Mouse (Mus musculus) right cerebral cortex, postnatal 25 days (tissue): Measurements from ENCODE around the gene Nfib.

Experiments
- DNase-seq: peaks from one replicate; pipeline ENCODE4 v3.0.0; 2022

The Nfib gene

DNA sequence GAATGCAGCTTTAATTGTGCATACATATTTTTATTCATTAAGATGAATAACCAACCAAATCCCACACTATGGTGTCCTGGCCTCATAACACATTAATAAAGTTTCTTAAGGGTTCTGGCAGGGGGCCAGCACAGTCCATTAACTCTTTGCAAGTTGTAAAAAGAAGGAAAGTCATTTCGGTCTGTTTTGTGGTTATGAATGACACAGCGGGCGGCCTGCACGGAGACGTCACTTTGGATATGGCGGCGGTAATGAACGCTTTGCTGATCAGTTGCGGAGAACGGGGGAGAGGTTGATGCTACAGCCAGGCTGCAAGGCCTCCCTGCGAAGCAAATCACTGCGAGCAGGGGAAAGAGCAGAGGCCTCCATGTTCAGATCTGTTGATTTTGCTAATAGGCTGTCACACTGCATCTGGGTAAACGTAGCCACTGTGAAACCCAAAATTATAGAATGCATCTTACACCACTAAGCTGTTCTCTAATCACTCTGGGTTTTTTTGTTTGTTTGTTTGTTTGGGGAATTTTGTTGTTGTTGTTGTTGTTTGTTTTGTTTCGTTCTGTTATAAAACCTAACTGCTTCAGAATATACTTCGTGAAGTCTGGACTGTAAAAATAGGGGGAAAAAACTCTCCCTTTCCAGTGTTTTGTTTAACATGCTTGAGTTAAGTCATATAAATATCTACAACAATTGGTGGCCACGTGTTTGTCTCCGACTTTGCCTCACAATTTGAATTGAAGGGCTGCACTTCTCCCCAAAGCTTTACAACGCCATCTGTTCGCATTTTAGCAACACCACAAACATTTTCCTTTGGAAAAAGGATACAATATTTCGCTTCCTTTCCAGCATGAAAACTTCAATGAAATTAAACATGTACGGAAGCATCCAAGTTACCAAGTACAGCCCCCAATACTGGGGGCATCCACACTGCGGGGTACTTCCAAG is 296.8 kb downstream of the Nfib start:
- no peak for DNase-seq

DNA sequence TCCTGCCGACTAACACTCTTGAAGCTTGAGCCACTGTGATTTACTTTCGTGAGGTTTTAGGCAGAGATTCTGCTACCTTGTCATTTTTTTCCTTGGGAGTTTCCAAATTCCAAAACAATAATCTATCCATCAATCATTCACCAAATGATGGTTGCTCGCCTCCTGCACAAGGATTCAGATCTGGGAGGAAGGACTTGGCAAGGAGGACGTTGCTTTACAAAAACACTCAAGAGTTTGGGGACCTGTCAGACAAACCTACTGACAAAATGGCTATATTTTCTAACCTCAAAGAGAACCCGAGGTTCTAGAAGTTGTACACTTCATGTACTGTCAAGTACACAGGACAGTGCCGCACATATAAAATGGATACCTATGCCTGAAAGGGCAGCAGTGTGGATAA is 299.0 kb downstream of the Nfib start:
- no peak for DNase-seq

DNA sequence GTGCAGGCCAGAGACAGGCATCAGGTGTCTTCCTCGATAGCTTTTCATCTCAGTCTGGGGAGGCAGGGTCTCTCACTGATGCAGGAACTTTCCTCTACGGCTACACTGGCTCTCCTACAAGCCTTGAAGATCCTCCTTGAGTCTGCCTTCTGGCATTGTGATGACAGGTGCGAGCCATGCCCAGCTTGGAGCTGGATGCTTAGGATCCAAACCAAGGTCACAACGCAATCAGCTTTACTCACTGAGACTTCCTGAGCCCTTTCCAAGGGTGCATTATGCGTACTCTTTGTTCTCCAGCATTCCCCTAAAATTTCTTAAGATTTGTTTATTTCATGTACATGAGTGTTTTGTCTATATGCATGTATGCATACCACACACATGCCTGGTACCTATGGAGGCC is 299.8 kb downstream of the Nfib start:
- DNase-seq: no peak

DNA sequence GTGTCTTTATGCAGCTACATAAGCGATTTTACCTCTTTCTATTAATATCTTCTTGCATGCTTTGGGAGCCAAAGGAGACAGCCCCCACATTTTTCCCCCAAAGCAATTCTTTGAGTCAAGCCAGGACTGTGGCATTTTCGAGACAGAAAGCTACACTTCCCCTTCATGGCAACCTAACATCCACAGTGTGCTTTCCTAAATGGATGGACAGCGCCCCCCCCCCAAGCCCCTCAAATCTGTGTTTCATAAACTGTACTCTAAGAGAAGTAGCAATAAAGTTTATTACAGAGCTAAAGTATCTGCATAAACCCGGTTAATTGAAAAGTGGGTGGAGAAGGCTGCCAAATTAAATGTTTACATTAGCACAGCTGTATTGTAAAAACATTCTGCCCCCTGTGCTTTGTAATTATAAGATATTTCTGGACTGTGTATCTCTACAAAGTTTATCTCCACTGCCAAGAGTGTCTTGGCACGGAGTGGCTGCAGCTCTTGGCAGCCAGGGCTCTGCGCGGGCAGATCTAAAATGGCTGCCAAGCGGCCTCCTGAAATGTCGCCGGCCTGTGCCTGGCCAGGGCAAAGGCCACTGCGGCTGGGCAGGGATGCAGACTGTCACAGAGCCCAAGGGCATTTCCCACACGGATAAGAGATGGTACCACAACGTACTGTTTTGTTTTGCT is 301.4 kb downstream of the Nfib start:
- peak; percentile 51 for DNase-seq

DNA sequence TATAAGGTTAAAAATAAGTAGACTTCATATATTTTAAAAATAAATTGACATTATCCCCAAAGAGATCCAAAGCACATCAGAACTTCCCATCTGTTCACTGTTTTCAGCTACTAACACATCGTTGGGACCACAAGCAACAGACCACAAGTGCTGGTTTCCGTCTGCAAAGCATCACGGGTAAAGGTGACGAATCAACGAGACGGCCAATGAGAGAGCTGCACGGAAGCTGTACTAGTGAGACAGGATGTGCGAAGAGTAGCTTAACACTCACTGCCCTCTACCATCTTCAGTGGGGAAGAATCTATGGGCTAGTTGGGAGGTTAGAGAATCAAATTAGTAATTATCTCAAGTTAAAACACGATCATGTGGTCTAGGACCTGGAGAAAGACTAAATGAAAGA is 302.9 kb downstream of the Nfib start:
- no peak for DNase-seq

DNA sequence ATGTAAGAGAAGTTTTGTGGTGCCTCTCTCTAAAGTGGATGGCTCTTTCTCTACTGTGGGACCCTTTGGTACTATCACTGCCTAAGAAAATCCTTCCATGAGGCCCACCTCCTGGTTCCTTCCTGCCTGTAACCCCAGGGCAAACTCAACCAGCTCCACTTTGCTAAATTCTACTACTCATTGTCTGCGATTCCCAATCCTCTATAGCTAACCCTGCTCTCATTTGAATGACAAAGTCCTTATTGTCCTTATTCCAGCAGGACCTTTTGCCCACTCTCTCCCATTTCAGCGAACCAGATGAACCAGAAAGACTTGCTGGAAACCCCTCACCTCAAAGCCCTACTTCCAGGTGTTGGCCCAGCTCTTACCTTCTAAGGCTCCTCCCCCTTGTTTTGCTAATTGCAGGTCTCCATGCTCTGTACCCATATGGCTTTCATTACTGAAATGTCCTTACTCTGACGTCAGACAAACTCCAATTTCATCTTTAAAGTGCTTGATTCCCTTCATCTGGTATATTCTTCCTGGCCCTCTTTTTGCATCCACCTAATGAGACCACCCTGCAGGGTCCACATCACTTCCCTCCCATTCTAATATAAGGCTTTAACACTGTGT is 304.0 kb downstream of the Nfib start:
- DNase-seq: no peak

DNA sequence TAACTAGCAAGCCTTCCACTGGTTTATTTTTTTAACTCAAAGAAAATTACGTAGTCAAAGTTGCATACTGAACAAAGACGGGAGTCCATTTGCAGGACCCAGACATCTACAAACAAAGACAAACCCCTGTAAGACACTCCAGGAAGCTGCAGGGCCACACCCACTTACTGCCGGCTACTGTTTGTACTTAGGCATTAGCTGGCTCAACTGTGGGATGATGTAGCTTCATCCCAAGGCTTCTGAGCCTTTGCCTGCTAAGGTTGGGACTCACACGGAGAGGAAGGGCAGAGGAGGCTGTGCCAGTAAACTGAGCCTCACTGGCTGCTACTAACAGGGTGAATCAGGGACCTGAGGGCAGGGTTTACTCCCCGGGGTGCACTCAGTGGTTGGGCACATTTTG is 305.0 kb downstream of the Nfib start:
- DNase-seq: no peak

DNA sequence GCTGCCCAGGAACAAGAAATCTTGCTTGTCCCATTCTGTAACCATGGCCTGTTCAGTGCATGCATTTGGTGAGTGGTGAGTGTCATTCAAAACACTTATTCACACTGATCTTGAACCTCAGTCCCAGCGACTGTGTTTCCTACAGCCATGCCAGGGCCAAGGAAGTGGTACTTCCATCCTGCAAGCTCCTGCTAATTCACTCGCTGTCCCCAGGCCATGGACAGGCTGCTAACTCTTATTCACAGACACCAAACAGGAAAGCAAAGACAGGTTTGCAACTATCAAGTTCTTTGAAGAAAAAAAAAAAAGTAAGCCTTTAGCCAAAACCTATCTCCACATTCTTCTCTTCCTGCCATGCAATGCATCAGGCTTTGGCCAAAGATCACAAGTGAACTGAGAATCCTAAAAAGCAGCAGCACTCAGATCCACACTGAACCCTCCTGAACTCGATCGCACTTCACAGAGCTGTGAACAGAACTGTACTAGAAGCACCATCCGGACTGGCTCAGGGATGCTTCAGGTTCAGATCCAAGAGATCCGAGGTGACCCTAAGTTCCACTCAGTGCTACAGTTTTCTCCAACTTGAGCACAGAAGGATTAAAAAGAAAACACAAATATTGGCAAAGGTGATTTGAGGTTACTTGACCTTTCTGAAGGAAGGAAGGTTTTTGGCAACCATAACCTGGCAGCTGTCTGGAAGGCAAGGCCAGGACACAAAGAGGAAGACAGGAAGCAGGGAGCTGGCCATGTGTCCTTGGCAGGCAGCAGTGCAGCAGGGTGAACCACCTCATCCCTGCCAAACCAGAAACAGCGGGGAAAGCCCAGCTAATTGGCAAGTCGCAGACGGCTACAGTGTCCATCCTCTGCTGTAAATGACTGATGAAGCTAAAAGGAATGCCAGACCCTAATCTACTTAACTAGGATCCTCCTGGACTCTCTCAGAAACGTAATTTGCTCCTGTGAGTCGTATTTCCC is 305.9 kb downstream of the Nfib start:
- no peak for DNase-seq

DNA sequence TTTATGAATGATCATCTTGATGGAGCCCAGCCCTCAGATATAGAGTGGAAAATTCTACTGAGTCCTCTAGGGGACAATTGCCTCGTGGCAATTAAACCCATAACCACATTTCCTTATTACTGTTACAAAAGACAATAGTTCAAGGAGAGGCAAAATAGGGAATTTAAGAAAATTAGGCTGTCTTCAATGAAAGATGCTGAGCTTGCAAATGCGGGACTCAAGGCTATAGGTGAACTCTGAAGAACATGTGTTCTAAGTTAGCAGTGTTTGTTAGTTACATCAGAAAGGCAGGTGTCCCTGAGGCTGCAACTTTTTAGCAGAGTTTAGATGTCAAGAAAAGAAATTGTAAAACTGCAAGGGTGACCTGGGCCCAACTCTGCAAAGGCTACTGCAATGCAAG is 307.3 kb downstream of the Nfib start:
- DNase-seq: no peak

DNA sequence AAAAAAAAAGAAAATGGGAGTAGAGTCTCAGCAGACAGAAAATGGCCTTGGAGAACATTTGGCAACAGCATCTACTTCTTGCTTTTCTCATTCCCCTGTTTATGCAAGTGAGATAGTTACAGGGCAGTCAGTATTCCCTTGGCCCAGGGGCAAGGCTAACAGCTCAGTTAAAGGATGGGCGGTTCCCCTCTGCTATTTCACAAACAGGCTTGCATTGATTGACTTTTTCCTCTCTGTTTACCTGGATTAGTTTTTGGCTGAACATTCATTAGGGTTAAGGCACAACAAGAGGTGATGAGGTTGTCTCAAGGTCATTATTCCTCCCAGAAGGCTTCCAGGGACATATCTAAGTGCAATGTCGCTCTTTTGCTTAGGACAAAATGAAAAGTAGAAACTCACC is 308.7 kb downstream of the Nfib start:
- DNase-seq: no peak

DNA sequence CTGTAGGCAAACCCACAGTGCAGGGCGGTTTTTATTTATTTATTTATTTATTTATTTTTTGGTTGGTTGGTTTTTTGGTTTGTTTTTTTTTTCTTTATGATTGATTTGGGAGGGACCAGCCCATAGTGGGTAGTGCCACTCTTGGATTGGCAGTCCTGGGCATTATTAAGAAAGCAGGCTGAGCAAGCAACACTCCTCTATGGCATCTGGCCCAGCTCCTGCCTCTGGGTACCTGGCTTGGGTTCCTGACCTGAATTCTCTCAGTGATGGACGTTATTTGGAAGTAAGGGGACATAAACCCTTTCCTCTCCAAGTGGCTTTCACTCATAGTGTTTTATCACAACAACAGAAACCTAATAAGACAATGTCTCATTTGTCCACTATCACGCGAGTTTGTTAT is 309.5 kb downstream of the Nfib start:
- DNase-seq: no peak

DNA sequence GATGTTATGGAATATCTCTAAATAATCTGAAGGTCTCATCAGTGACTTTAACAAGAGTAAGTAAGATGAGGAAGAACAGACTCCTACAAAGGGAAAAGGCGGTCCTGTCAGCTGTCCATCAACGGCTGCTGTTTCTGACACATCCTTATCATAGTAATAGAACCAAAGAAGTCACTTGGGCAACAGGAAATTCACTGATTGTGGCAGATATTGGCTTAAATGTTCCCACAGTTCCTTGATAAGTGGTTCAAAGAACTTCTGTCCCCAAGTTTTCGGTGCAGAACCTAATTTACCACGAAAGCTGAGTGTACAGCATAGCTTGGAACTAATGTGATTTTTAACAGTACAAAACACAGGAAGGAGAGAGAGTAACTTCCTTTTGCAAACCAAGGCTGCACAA is 311.2 kb downstream of the Nfib start:
- DNase-seq: no peak

DNA sequence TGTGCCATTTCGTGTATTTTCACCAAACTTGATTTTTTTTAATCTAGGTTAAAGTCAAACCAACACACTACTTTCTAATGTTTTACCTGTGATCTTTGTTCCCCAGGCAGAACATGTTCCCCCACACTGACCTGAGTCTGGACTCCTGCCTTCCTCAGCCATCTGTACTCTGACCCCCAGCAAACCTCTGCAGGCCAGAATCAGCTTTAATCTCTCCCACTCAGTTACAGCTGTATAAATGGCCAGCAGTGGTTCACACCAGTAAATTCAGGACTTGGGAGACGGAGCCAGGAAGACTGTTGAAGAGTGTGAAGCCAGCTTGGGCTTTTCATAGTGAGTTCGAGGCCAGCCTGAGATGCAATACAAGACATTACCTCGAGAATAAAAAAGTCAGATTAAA is 312.5 kb downstream of the Nfib start:
- no peak for DNase-seq

DNA sequence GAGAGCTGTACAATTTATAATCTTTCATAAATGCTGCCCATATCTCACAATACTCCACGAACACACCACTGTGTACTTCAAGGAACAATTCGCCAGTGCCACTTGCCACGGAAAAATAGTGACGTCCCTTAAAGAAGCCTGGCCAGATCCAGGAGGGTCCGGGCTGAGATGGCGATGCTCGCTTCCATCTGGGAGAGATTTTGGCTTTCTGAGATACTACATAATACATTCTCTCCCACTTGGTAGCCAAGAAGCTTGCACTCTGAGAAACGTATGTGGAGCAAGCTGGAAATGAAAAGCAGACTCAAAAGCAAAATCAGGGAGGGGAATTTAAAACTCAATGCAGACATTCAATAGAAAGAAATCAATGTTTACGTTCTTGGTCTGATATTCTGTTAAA is 313.1 kb downstream of the Nfib start:
- DNase-seq: no peak

DNA sequence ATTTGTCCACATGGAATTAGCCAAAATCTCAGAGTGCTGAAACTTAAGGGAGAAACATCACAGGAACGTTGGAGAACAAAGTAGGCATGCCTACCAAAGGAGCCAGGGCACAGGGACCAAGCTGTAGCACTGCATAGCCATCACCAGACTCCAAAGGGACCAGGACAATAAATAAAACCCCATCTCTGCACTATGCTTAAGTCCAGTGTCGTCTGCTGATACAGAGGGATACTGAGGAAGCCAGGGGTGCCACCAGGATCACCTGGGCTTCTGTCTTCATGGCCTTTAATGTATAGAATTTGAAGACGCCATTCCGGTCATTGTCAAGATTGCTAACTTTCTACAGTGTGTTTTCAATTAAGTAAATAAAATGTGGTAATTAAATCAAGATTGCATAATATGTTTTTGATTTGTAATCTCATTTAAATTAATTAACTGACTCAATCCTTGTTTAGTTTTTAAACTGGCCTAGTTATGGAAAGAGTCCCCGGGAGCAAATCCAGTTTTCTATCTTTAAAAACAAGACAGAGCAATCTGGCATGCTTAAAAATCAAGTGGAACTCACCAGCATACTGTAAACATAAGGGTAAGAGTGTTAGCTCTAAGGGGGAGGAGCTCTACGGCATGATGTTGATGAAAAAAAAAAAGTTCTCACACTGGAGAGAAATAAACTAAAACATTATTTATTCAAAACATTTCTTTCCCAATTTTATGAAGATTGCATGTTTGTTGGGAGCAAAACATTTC is 313.7 kb downstream of the Nfib start:
- no peak for DNase-seq

DNA sequence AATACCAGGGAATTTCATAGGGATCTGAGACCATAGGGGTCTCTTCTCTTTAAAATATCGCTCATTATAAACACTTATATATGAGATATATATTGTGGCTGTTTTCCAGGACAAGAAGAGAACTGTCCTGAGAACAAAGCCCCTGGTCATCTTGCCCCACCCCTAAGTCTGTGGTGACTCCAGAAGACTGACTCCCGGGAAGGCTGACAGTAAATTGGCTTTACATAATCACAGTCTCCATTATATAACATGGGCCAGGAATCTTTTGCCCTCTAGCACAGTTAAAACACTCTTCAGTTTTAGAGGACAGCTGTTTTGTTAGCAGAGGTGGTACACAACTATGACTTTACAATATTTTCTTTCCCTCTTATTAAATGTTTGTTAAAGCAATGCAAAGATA is 315.0 kb downstream of the Nfib start:
- DNase-seq: no peak

DNA sequence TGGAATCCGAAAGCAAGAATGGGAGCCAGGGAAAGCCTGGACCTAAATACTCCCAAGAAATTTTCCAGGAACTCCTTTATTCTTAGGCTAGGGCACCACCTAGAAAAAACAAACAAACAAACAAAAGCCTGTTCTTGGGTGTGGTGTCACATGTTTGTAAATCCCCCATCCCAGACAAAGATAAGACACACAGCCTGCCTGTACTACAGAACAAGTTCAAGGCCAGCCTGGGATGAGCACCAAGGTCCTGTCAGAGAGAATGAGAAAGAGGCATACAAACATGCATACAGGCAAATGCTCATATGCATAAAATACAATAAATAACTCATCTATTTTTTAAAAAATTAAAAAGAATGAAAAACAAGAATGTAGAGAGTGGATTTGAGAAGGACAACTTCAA is 315.7 kb downstream of the Nfib start:
- no peak for DNase-seq

DNA sequence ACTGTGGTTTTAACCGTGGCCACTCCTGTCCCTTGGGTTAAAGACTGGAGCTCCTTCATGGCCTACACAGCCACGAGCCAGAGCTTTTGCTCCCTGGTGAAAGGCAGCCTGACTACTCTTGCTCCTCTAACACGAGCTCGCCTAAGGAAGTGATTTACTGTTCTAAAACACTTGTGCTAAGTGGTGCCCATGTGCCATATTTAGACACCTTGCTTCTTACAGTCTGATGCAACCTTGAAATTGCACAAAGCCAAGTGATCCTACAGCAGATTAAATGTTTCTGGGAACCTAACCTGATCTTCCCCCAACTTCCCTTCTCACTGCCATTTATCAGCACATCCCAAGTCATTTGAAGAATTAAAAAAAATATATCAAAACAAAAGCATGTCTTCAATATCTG is 317.9 kb downstream of the Nfib start:
- DNase-seq: no peak

DNA sequence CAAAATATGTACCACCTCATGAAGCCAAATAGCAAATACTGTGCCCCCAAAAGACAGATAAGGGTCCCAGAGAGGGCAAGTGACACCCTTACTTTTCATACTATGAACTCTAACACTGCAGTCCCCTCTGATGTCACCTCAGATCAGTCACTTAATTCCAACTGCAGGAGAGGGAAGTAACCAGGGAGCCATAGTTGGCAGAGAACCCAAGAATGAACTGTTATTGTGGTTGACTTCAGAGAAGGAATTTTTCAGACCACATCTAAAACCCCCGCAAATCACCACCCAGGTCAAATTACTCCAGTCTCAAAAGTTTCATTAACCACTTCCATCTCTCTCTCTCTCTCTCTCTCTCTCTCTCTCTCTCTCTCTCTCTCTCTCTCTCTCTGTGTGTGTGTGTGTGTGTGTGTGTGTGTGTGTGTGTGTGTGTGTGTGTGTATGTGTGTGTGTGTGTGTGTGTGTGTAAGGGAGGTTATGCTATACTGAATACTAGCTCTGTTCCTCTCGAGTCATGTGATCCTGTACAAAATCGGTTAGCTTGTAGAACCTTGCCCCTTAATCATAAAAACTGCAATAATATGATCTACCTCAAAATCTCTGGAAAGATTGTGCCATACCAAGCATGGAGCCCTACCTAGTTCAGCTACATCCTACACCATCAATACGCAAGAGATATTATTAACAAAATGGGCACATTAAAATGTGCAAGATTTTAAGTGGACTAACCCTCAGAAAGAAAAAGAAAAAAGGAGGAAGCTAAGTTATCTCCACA is 319.1 kb downstream of the Nfib start:
- no peak for DNase-seq

DNA sequence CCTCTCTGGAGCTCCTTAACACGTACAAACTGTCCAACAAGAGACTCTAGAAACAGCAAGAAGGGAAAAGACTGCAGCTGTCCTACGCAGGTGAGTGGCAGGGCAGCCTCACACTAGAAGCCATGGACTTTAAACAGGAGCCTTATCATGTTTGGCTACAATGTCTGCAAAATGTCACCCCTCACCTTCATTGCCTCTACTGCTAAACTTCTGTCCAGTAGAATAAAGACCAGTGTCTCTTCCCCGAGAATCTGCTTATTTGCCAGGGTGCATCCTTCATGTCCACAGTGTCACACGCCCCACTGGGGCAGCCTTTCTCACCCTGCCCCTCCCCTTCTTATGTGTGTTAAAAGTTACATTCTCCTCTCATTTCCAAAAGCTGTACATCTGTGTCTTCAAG is 319.9 kb downstream of the Nfib start:
- no peak for DNase-seq

DNA sequence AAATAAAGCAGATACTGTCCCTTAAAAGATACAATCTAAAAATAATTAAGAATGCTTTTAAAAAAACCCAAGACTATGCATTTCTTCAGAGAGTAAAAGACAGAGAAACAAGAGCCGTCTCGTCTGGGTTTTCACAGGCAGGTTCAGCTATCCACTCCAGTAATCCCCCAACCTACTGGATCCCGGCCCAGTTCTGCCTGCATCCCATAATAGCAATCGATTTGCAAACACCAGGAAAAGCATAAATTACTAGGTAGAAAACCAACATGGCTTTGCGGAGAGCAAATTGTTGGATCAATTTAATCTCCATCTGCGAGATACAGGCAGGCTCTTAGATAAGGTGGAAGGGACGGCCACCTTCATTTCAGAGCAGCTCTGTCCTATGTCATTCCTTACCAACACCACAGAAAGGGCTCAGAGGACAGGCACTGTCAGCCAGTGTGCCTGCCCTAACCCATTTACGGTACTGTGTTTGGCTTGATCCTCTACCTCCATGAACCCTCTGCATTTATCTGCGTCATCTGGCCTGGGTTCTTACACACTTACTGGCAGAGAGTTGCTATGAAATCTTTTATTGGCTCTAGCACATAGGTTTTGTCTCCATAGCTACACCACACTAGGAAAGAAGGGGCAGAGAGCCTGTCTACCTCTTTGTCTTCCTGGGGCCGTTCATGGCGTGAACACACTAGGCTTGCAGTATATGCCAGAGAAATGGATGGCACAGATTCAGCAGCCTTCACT is 321.4 kb downstream of the Nfib start:
- DNase-seq: no peak
